Mouse (Mus musculus): ENCODE data around the gene Acat2.

DNA sequence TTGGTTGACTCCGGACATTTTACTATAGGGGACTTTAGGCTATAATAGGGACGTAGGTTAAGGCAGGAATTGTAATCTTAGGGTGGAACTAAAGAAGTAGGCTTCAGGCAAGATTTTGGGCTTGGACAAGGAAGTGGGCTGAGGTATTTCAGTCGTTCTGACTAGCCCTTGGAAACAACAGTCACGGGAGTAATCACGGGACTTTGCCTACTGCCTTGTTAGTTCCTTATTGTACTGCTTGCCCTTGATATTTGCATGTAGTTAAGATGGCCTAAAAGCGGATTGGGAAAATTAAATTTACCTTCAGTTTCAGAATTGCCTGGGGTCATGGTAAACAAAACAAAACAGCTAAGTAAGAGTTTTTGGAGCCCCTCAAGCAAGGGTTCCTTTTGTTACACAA, 38.5 kb upstream of the Acat2 start:
- TF ChIP-seq POLR2A (IDR thresholded peaks at IDR 0.05; ENCODE audit: borderline replicate concordance, control insufficient read depth, low read depth, low read length) (no peak), CTCF (IDR thresholded peaks at IDR 0.05; ENCODE audit: control insufficient read depth, insufficient read depth, low read length) (no peak)
